Mouse (Mus musculus) small intestine, adult 2 months (tissue): Measurements from ENCODE around the gene Btbd18.

Experiments
- CTCF ChIP-seq: fragments of 200-500 bp; IDR thresholded peaks from 2 replicates; pipeline ENCODE4 v1.5.1; 2012; ENCODE audit warnings: low read depth, mild to moderate bottlenecking, control low read depth, inconsistent platforms, low read length, moderate library complexity, mixed read lengths; ENCODE audit not compliant: insufficient replicate concordance, insufficient read length; ENCODE audit errors: extremely low read depth
- POLR2A ChIP-seq: fragments of 200-500 bp; IDR thresholded peaks from 2 replicates; pipeline ENCODE4 v1.6.1; 2012; ENCODE audit warnings: low read depth, mild to moderate bottlenecking, control low read depth, inconsistent platforms, low read length, moderate library complexity

- TF ChIP-seq POLR2A (no peak), CTCF (no peak)
These were observed 48.6 kb downstream of the Btbd18 start for GRCm38 (mm10) chr2:84707523-84707922.
